Mouse (Mus musculus) forebrain, postnatal 0 days (tissue): ENCODE data around the gene Tgfa. TPM values are rescaled to one million over a fixed set of nuclear protein-coding genes. Genes with fewer than 3 reads are reported as not detected.

ENCODE experiments used
- ATAC-seq: fragments of 200-750 bp; cut with Nextera tagmentation; 2 replicates; pipeline ENCODE4 v1.8.0; 2017; ENCODE audit warnings: mild to moderate bottlenecking, moderate library complexity
- DNase-seq: peaks from one replicate; pipeline ENCODE4 v3.0.0-alpha.2; 2015
- H3K27ac ChIP-seq: fragments of 300-500 bp; sonication (generic); 2 replicates; pipeline ENCODE4 v1.5.1; 2014; ENCODE audit warnings: low read depth, mild to moderate bottlenecking, antibody characterized with exemption, low read length, moderate library complexity, mixed read lengths
- H3K27me3 ChIP-seq: fragments of 300-500 bp; sonication (generic); 2 replicates; pipeline ENCODE4 v1.6.1; 2014; ENCODE audit warnings: mild to moderate bottlenecking, low read length, mixed read lengths; ENCODE audit not compliant: insufficient read depth
- H3K36me3 ChIP-seq: fragments of 300-500 bp; sonication (generic); 2 replicates; pipeline ENCODE4 v1.6.1; 2014; ENCODE audit warnings: mild to moderate bottlenecking, moderate library complexity; ENCODE audit not compliant: insufficient read depth
- H3K4me1 ChIP-seq: fragments of 300-500 bp; sonication (generic); 2 replicates; pipeline ENCODE4 v1.6.1; 2014; ENCODE audit warnings: antibody characterized with exemption; ENCODE audit not compliant: insufficient read depth
- H3K4me2 ChIP-seq: fragments of 300-500 bp; sonication (generic); 2 replicates; pipeline ENCODE4 v1.6.1; 2014; ENCODE audit warnings: low read depth, mild to moderate bottlenecking, moderate library complexity
- H3K4me3 ChIP-seq: fragments of 300-500 bp; sonication (generic); 2 replicates; pipeline ENCODE4 v1.5.1; 2014; ENCODE audit warnings: low read depth, low read length, mixed read lengths
- H3K9ac ChIP-seq: fragments of 300-500 bp; sonication (generic); 2 replicates; pipeline ENCODE4 v1.6.1; 2014; ENCODE audit warnings: mild to moderate bottlenecking
- H3K9me3 ChIP-seq: fragments of 300-500 bp; sonication (generic); 2 replicates; pipeline ENCODE4 v1.6.1; 2016; ENCODE audit warnings: low read length
- CTCF ChIP-seq: sonication (generic); IDR thresholded peaks from 2 replicates; pipeline ENCODE4 v1.5.1; 2016; ENCODE audit warnings: antibody characterized with exemption, control low read depth, low read depth
- WGBS: fragments of 180-500 bp; shearing (Covaris S2); extraction: QIAGEN DNeasy Blood & Tissue Kit; methylation state at CpG from one replicate; pipeline ENCODE4 v1.1.7; 2014; 5-methylcytosine and 5-hydroxymethylcytosine counted together
- polyA plus RNA-seq: library from polyadenylated mRNA; unstranded; fragments of >200 nt; fragmentation: Nextera tagmentation; extraction: Ambion mirVana; gene quantifications from 2 replicates; pipeline ENCODE4 v1.2.1, GENCODE M21; 2015
- total RNA-seq: library from RNA; depleted of rRNA; stranded (reverse); fragments of >200 nt; gene quantifications from 2 replicates; pipeline ENCODE4 v1.2.3, GENCODE M21; 2014; rRNA removed

Tgfa gene
- total and polyA plus RNA-seq, 2 experiments from 2014 or later = 29.9 to 49.5 TPM

- ATAC-seq (no peak), DNase-seq (no peak)
- 72% methylated on average over 4 of the region's 4 CpGs for WGBS
- H3K27me3 ChIP-seq = no peaks in the 10 kb centered on the region
- H3K9ac ChIP-seq = no peak overlapping the region
- H3K4me1 ChIP-seq = no peaks in the 10 kb centered on the region
- H3K27ac ChIP-seq = no peak overlapping the region
- no peak overlapping the region for H3K4me2 ChIP-seq
- H3K36me3 ChIP-seq = no peaks in the 10 kb centered on the region
- no peak overlapping the region for H3K4me3 ChIP-seq
- no peaks in the 10 kb centered on the region for H3K9me3 ChIP-seq
- TF ChIP-seq CTCF = no peak
Observed at GRCm38 (mm10) chr6:86318855-86319254, 123.8 kb downstream of the Tgfa start.

- no peak for TF ChIP-seq CTCF
- Histone ChIP-seq H3K4me1 (no peaks in the 10 kb centered on the region), H3K4me3 (no peak overlapping the region), H3K27ac (no peak overlapping the region), H3K4me2 (no peak overlapping the region), H3K36me3 (no peaks in the 10 kb centered on the region), H3K9ac (no peak overlapping the region), H3K9me3 (no peaks in the 10 kb centered on the region), H3K27me3 (no peaks in the 10 kb centered on the region)
- DNase-seq (no peak), ATAC-seq (no peak)
- 86% methylated on average over 5 of the region's 5 CpGs for WGBS
Observed at GRCm38 (mm10) chr6:86322031-86322563, 127.1 kb downstream of the Tgfa start.

- Histone ChIP-seq H3K9ac (no peak overlapping the region), H3K36me3 (no peaks in the 10 kb centered on the region), H3K4me1 (no peaks in the 10 kb centered on the region), H3K27me3 (no peaks in the 10 kb centered on the region), H3K27ac (no peak overlapping the region), H3K4me2 (no peak overlapping the region), H3K9me3 (no peaks in the 10 kb centered on the region), H3K4me3 (no peak overlapping the region)
- 83% methylated on average over 9 of the region's 9 CpGs for WGBS
- ATAC-seq (no peak), DNase-seq (no peak)
- no peak for TF ChIP-seq CTCF
Observed at GRCm38 (mm10) chr6:86322991-86323390, 128.0 kb downstream of the Tgfa start.

DNA sequence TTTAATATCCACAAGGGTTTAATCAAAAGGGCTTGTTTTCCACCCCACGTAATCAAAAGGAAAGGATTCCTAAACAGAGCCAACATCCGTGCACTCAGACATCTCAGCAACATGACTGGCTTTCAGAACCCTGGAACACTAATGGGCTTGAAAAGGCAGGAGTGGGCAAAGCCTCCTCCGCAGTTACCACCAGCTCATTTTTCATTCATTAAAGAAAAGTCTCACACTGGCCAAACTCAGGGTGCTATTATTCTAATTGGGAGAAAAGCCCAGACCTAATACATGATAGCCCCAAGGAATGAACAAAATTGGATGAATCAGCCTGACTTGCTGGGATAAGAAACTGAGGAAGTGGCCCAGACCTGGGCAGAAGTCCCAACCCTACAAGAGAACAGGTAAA is 129.4 kb downstream of the Tgfa start:
- H3K27me3 ChIP-seq = no peaks in the 10 kb centered on the region
- H3K36me3 ChIP-seq = no peaks in the 10 kb centered on the region
- no peak for ATAC-seq
- no peak overlapping the region for H3K27ac ChIP-seq
- no peak overlapping the region for H3K4me3 ChIP-seq
- 43% methylated on average over 3 of the region's 3 CpGs for WGBS
- DNase-seq = no peak
- TF ChIP-seq CTCF = no peak
- no peaks in the 10 kb centered on the region for H3K4me1 ChIP-seq
- H3K9me3 ChIP-seq = no peaks in the 10 kb centered on the region
- H3K9ac ChIP-seq = no peak overlapping the region
- H3K4me2 ChIP-seq = no peak overlapping the region

Other genes with a start within 250 kb of the Tgfa start
- gene Dusp11, start 233.6 kb upstream of the Tgfa start, total RNA-seq = 67.2 and 79.4 TPM in 2 replicates
- gene Dusp11, start 233.6 kb upstream of the Tgfa start, polyA plus RNA-seq = 27.6 and 28.3 TPM in 2 replicates
- not detected in 2 replicates for gene Figla, start 179.1 kb upstream of the Tgfa start, total RNA-seq
- not detected in 2 replicates for gene Figla, start 179.1 kb upstream of the Tgfa start, polyA plus RNA-seq
- 267 and 333 TPM in 2 replicates for gene Add2, start 166.5 kb upstream of the Tgfa start, total RNA-seq
- 175 and 186 TPM in 2 replicates for gene Add2, start 166.5 kb upstream of the Tgfa start, polyA plus RNA-seq
- gene Fam136a, start 170.4 kb downstream of the Tgfa start, total RNA-seq = 65.9 and 85.8 TPM in 2 replicates
- gene Fam136a, start 170.4 kb downstream of the Tgfa start, polyA plus RNA-seq = 75.1 and 75.2 TPM in 2 replicates
- 72.0 and 101 TPM in 2 replicates for gene Snrpg, start 176.1 kb downstream of the Tgfa start, total RNA-seq
- 308 and 448 TPM in 2 replicates for gene Snrpg, start 176.1 kb downstream of the Tgfa start, polyA plus RNA-seq
- 105 and 113 TPM in 2 replicates for gene Pcyox1, start 201.9 kb downstream of the Tgfa start, total RNA-seq
- 90.1 and 99.2 TPM in 2 replicates for gene Pcyox1, start 201.9 kb downstream of the Tgfa start, polyA plus RNA-seq
- gene Tia1, start 209.0 kb downstream of the Tgfa start, total RNA-seq = 201 and 252 TPM in 2 replicates
- 150 and 191 TPM in 2 replicates for gene Tia1, start 209.0 kb downstream of the Tgfa start, polyA plus RNA-seq
- gene Gm44790, start 231.4 kb downstream of the Tgfa start, total RNA-seq = not detected in 2 replicates
- gene Gm44790, start 231.4 kb downstream of the Tgfa start, polyA plus RNA-seq = 0.67 and 2.0 TPM in 2 replicates
- 20.5 and 24.8 TPM in 2 replicates for gene C87436, start 243.2 kb downstream of the Tgfa start, total RNA-seq
- gene C87436, start 243.2 kb downstream of the Tgfa start, polyA plus RNA-seq = 19.6 and 21.9 TPM in 2 replicates